Mouse (Mus musculus) fat pad, adult 2 months (tissue): ENCODE results near the gene Atxn7l1.

Experiments
- DNase-seq: peaks from one replicate; pipeline ENCODE4 v3.0.0-alpha.2; 2011; ENCODE audit warnings: low read depth, low spot score; ENCODE audit errors: extremely low read depth

The Atxn7l1 gene

GRCm38 (mm10) chr12:33271865-33272264, 124.4 kb downstream of the Atxn7l1 start:
- no peak for DNase-seq

DNA sequence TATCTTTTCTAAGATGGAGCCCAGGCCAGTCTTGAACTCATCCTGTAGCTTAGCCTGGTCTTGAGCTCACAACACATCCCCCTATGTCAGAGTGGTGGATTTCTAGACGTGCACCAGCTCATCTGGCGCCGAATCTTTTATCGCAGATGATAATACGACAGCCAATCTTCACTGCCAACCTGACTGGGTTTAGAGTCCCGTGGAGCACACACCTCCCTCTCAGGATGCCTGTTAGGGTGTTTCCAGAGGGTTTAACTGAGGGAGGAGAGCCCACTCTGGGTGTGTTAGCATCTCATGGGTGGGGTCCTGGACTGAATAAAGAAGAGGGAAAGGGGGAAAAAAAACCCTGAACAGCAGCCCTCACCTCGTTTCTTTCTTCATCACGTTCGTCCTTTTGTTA, 124.9 kb downstream of the Atxn7l1 start:
- DNase-seq: no peak

- DNase-seq: no peak
Observed at GRCm38 (mm10) chr12:33273147-33273546, 125.7 kb downstream of the Atxn7l1 start.

- DNase-seq: no peak
Observed at GRCm38 (mm10) chr12:33273668-33274067, 126.2 kb downstream of the Atxn7l1 start.

GRCm38 (mm10) chr12:33276028-33276427, 128.5 kb downstream of the Atxn7l1 start:
- DNase-seq: no peak

DNA sequence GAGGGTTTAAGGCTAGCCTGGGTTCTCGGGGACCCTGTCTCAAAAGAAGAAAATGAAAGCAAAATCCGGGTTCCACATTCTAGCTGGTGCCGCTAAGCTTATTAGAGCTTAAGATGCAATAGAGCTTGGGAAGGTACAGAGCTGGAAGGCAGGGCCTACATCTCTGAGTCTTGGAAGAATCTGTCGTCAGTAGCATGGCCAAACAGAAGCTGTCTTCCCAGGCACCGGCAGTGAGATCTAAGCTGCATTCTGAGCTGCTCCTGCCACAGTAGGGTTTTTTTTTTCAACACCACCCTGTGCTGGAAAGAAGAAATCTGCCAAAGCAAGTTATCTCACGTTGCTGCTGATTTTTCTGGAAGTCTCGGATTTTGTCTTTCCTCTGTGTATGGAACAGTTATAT, 129.9 kb downstream of the Atxn7l1 start:
- no peak for DNase-seq

GRCm38 (mm10) chr12:33279159-33279558, 131.7 kb downstream of the Atxn7l1 start:
- DNase-seq: no peak

DNA sequence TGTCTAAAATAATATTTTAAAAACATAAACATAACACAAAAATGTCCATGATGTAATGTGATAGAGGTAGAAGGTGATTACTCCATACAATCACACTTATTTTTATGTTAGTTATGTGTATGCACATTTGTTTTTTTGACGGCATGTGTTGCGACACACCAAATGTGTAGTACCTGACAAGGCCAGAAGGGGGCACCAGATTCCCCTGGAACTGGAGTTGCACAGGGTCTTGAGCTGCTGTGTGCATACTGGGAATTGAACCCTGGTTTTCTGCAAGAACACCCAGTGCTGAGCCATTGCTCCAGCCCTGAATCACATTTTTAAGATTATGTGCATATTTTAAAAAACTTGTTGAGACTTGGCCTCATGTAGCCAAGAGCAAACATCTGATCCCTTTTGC, 133.3 kb downstream of the Atxn7l1 start:
- DNase-seq: no peak

DNA sequence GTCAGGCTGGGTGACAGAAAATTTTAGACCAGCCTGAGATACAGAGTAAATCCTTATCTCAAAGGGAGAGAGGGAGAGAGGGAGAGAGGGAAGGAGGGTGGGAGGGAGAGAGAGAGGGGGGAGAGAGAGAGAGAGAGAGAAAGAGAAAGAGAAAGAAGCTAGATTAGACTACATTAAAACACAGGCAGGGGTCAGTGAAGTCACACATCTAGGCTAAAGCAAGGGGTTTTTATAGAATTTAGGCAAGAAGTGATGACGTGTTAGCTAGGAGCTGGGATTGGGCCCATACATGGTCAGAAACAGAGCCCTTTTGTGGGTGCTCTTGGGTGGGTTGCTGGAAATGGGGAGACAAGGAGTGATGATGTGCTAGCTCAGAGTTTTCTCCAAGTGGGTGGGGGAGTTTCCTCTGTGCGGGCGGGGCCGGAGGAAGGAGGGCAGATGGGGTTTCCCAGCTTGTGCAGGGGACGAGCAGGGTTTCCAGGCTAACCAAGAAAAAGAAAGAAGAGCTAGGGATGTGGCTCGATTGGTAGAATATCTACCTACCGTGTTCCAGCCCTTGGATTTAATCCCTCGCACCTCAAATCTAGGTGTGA, 136.9 kb downstream of the Atxn7l1 start:
- DNase-seq: no peak

DNA sequence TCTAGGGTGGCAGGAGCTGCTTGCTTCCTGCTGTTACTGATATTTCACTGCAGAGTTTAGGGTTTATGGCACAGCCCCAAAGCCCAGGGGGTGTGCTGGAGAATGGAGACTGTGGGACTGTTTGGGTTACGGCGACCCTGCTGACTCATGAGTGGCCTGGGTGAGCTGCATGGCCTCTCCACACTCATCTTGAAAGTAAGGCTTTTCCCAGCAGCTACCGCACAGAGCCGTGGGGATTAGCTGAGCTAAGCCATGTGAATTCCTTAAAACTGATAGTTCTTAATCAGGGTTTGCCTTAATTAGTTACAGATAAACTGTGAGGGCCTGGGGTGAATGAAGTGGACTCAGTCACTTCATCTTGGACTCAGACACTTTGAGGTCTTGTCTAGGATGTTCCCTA, 137.9 kb downstream of the Atxn7l1 start:
- DNase-seq: no peak

- DNase-seq: no peak
Observed at GRCm38 (mm10) chr12:33285933-33286649, 138.6 kb downstream of the Atxn7l1 start.

GRCm38 (mm10) chr12:33287686-33288085, 140.2 kb downstream of the Atxn7l1 start:
- no peak for DNase-seq

DNA sequence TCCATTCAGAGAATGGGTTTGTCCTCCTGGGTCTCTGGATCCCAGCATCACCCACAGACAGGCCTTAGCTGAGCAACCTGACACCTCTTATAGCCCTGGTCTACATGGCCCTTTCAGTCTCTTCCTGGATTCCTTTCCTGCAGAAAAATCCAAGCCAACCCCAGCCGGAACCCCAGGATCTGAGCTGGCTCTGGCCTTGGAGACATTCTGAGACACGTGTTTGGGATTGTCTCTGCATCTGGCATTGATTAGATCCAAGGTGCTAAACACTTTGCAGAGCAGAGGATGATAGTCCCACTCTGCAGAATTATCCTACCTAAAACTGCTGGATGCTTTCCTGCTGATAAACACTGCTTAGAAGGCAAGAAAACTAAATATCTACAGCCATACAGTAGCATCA, 141.3 kb downstream of the Atxn7l1 start:
- no peak for DNase-seq

DNA sequence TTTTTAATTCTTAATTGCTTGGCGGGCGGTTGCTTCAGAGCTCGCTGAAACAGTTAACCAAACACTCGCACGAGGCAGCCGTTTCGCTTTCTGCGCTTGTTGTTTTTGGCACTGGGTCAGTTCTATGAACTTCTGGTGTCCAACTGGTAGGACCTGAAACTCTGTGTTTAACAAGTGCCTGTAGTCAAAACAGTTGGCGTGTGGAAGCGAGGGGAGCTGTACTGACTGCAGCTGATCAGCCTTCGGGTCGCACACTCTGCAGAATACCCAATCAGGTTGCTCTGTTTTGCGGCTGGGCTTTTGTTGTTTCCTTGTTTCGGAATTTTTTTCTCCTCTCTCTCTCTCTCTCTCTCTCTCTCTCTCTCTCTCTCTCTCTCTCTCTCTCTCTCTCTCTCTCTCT, 154.6 kb downstream of the Atxn7l1 start:
- peak; percentile 78 for DNase-seq

DNA sequence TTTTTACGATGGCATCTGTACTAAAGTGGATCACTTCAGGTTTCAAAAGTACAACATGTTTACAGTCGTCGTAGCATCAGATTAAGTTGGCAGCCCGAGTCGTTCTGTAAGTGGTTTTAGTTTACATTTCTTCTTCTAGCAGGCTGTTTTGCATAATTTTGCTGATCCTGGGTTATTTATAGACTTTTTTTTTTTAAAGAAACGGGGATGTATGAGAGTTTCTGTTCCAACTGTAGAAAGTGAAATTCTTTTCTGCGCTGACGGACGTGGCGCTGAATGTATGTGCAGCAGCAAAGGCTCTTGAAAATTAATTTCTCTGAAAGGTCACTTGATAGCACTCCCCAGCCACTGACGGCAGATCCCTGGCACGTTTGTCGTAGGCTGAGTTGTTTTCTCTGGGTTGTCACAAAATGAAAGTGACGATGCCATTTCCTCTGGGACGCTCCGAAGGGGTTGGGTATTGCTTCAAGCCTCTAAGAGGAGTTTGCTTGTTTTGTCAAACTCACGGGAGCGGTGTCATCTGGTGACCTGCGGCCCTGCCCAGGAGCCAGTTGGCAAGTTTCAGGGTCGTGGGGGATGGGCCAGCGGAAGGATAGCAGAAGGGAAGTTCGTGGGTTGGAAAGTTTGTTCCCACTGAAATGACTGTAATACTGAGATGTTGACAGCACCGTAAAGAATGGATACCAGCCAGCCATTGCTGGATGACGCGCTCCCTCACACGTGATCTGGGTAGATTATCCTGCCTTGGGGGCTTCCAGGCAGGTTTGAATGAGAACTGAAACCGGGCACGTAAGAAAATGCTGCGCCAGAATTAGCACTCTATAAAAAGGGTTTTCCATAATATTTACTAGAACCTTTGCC, 155.3 kb downstream of the Atxn7l1 start:
- DNase-seq: no peak

DNA sequence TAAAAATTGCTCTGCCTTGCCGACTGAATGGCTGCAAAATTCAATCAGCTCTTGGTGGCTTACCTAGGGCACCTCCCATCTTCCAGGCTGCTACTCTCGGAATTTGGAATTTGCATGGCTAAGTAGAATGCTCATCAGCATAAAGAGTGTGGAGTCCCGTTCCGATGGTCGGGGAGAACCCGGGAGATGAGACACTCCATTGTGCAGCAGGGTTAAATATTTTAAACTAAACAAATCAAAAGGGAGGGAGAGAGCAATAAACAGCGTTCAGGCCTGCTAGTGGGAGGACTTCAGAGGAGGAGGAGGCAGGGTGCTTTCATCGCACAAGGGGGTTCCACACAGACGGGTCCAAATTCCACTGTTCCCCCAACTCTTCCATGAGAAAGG, 155.9 kb downstream of the Atxn7l1 start:
- no peak for DNase-seq

DNA sequence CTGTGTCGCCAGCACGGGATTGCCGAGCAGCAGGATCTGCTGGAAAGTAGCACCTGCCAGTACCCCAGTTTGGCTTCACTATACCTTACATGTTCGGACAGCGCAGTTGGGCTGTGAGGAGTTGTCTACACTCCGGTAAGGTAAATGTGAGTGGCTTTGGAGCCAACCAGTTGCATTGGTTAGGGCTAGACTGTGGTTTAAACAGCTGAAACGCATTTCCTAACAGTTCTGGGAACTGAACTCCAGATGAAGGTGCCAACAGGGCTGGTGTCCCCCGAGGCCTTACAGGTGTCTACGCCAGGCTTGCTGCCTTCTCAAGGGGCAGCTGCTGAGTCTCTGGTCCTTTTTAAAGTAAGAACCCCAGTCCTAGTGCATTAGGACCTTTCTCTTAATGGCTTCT, 157.6 kb downstream of the Atxn7l1 start:
- DNase-seq: peak; percentile 91

DNA sequence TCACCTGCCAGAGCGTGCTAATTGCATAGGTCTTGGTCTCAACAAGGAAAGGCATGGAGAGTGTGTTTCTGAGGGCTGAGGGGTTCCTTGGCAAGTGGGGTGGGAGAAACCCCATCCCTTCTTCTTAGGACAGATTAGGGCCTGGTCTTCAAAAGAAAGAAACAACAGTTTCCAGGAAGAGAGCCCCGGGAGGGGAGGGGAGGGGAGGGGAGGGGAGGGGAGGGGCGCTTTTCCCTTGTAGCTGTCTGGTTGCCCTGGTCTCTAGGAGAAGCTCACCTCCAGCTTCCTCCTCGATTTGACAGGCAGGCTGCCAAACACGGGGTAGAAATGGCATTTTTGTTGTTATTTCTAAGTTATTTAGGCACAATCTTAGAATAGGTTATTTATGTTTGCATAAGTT, 159.0 kb downstream of the Atxn7l1 start:
- DNase-seq: no peak

GRCm38 (mm10) chr12:33308668-33309067, 161.2 kb downstream of the Atxn7l1 start:
- DNase-seq: no peak

GRCm38 (mm10) chr12:33313828-33314671, 166.6 kb downstream of the Atxn7l1 start:
- DNase-seq: no peak
